Mouse (Mus musculus) erythroblast, embryonic 14.5 days (primary cell): ENCODE data around the gene Cela3b. TPM values are rescaled to one million over a fixed set of nuclear protein-coding genes. Genes with fewer than 3 reads are reported as not detected.
A peak's percentile ranks its signal among the peaks of the same experiment; 100 is the strongest.

Experiments
- H3K27me3 ChIP-seq: 2 replicates; pipeline ENCODE4 v1.6.1; 2012; ENCODE audit warnings: inconsistent platforms; ENCODE audit not compliant: control insufficient read depth
- H3K36me3 ChIP-seq: 2 replicates; pipeline ENCODE4 v1.6.1; 2012; ENCODE audit warnings: mild to moderate bottlenecking, inconsistent platforms; ENCODE audit not compliant: control insufficient read depth
- H3K4me1 ChIP-seq: 2 replicates; pipeline ENCODE4 v1.6.1; 2012; ENCODE audit warnings: inconsistent platforms; ENCODE audit not compliant: control insufficient read depth
- H3K4me3 ChIP-seq: replicated peaks from 2 replicates; pipeline ENCODE3; 2012; ENCODE audit warnings: moderate library complexity, mild to moderate bottlenecking, inconsistent platforms
- H3K9me3 ChIP-seq: 2 replicates; pipeline ENCODE4 v1.6.1; 2012; ENCODE audit warnings: low read length, inconsistent platforms, mixed read lengths; ENCODE audit not compliant: control insufficient read depth
- GATA1 ChIP-seq: IDR thresholded peaks from 2 replicates; pipeline ENCODE4 v1.6.1; 2012; ENCODE audit warnings: low read length, inconsistent platforms, mixed read lengths
- TAL1 ChIP-seq: IDR thresholded peaks from 3 replicates; pipeline ENCODE4 v1.6.1; 2012; ENCODE audit warnings: low read length, inconsistent platforms, mixed read lengths
- polyA plus RNA-seq: library from polyadenylated mRNA; stranded (reverse); fragments of >175 nt; gene quantifications from 2 replicates; pipeline ENCODE4 v1.2.3, GENCODE M21; 2012

Gene Cela3b
- polyA plus RNA-seq, 1 experiment: not detected

- H3K36me3 ChIP-seq: no peaks in the 10 kb centered on the region
- peaks cover 15% of the 10 kb centered on the region for H3K27me3 ChIP-seq
- H3K4me1 ChIP-seq: peaks cover 21% of the 10 kb centered on the region
Observed at GRCm38 (mm10) chr4:137371596-137372523, 58.5 kb downstream of the Cela3b start.

More at GRCm38 (mm10) chr4:137371596-137372523, 58.5 kb downstream of the Cela3b start:
- TF ChIP-seq TAL1: no peak
- TF ChIP-seq GATA1: no peak
- H3K4me3 ChIP-seq: peak overlapping the region; percentile 8
- no peaks in the 10 kb centered on the region for H3K9me3 ChIP-seq

Other genes with a start within 250 kb of the Cela3b start
- 0.02 TPM in 1 of 2 replicates, not detected in the other for gene Wnt4, start 153.1 kb downstream of the Cela3b start, polyA plus RNA-seq
- gene Cdc42, start 72.8 kb downstream of the Cela3b start, polyA plus RNA-seq: 1.5 and 1.7 TPM in 2 replicates
- gene Cela3a, start 20.7 kb downstream of the Cela3b start, polyA plus RNA-seq: not detected in 2 replicates
- 0.04 TPM in 1 of 2 replicates, not detected in the other for gene 1700013G24Rik, start 22.7 kb upstream of the Cela3b start, polyA plus RNA-seq
- 0.21 and 0.26 TPM in 2 replicates for gene Hspg2, start 38.2 kb upstream of the Cela3b start, polyA plus RNA-seq
- gene Ldlrad2, start 144.0 kb upstream of the Cela3b start, polyA plus RNA-seq: not detected in 2 replicates
- 5.0 and 9.0 TPM in 2 replicates for gene Usp48, start 163.2 kb upstream of the Cela3b start, polyA plus RNA-seq
- 0.05 and 0.12 TPM in 2 replicates for gene Rap1gap, start 234.2 kb upstream of the Cela3b start, polyA plus RNA-seq